In genomic region chr16:14447366-14447765, GRCm38 (mm10) we compare ENCODE assay signal across 24 mouse cellular contexts.
"Had no signal": no experiment of that assay in that cellular context is flagged by ENCODE, and none has a peak within 500 bp of the region (broad histone marks: within the 10 kb centered on the region; RNA-seq: fewer than 3 reads in every experiment).

No protein-coding gene starts in this region.

- H3K27ac ChIP-seq: heart, adult 2 months; hindbrain, embryonic 13.5 days; hindbrain, embryonic 15.5 days; hindbrain, postnatal 0 days; kidney, embryonic 15.5 days; kidney, postnatal 0 days; limb, embryonic 13.5 days; limb, embryonic 15.5 days; liver, embryonic 12.5 days; liver, embryonic 14.5 days had no signal

- ATAC-seq: hindbrain, postnatal 0 days; intestine, embryonic 16.5 days had no signal

- DNase-seq: gastrocnemius, postnatal 14 days; gastrocnemius, postnatal 36 days; heart, adult 2 months; heart, postnatal 14 days; heart, postnatal 36 days; kidney, adult 11 months; kidney, adult 2 months; kidney, adult 9 months; kidney, postnatal 14 days; kidney, postnatal 36 days; layer of hippocampus, adult 9-11 months; layer of hippocampus, postnatal 36 days; left cerebral cortex, postnatal 4 days had no signal

- H3K27me3 ChIP-seq: hindbrain, embryonic 13.5 days; hindbrain, embryonic 15.5 days; kidney, embryonic 15.5 days; limb, embryonic 13.5 days; limb, embryonic 15.5 days; liver, embryonic 12.5 days had no signal

- H3K9me3 ChIP-seq: heart, embryonic 12.5 days; hindbrain, embryonic 13.5 days; hindbrain, embryonic 15.5 days; kidney, embryonic 15.5 days; limb, embryonic 13.5 days; limb, embryonic 15.5 days; liver, embryonic 12.5 days had no signal

- H3K36me3 ChIP-seq: heart, embryonic 12.5 days had no signal

- H3K4me3 ChIP-seq: heart, adult 2 months; heart, embryonic 12.5 days; hindbrain, embryonic 13.5 days; hindbrain, embryonic 15.5 days; kidney, embryonic 15.5 days; limb, embryonic 13.5 days; limb, embryonic 15.5 days; liver, embryonic 12.5 days had no signal
